8 mouse cellular contexts compared by ENCODE assay signal in the genomic region with DNA sequence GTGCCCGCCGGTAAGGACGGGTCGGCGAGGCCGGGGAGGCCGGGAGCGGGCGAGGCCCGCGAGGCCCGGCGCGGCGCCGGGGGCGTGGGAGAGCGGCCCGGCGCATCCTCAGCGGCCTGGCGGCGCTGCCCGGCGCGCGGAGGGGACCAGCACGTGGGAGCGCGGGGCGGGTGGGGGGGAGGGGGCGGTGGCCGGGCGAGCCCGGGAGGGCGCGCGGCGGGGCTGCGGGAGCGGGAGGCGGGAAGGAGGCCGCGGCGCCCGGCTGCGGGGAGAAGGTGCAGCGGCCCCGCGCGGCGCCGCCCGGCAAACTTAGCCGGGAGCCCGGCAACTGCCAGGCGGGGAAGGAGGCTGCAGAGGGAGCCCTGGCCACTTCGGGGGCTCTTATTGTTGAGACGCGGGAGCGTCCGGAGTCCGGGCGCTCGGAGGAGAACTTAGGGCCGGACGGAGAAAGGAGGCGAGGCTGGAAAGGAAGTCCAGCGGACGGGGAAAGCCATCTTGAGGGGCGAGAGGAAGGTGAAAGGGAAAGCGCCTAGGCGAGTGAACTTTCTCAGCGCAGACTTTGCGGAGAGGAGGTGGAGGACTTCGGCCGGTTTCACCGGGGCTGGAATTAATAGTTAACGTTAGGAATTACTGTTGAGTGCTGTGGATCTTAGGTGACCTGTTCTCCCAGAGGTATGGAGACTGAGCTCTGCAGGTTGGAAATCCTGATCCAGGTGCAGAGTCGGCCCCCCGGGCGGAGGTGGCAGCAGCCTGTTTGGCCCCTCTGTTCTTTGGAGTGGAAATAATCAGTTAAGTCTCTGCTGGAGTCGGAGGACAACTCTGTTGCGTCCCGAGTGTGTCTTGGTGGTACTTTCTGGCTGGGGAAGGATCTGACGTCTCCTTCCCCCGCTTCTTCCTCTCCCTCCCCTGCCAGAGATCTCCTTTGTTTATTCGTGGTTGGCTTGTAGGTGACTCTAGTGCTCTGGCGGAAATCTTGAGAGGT. TPM values are rescaled to one million over a fixed set of nuclear protein-coding genes. Genes with fewer than 3 reads are reported as not detected.
DNase-seq lines count a peak whose midpoint lies in the region; ATAC-seq and TF ChIP-seq lines count a peak whose summit lies in the region.

No protein-coding gene starts in this region.

- WGBS in cerebellum, adult 2 months, result under 1% methylated on average over 73 of the region's 89 CpGs
- under 1% methylated on average over 53 of the region's 89 CpGs for WGBS in hindbrain, embryonic 12.5 days
- 1% methylated on average over 61 of the region's 89 CpGs for WGBS in macrophage (ENCODE audit: missing documents)

- H3K79me2 ChIP-seq in macrophage (ENCODE audit: inconsistent target), result peaks cover 51% of the 10 kb centered on the region

- H3K4me2 ChIP-seq in hindbrain, embryonic 12.5 days (replicated peaks), result peak overlapping the region; percentile 87

- TF ChIP-seq CTCF in cerebellum, adult 2 months (IDR thresholded peaks at IDR 0.05; ENCODE audit: borderline replicate concordance, insufficient read depth, low read depth, low read length), result no peak

- peak; percentile 70 for ATAC-seq in hindbrain, embryonic 12.5 days (ENCODE audit: low FRiP score)

- H3K36me3 ChIP-seq in hindbrain, embryonic 12.5 days, result peaks cover 17% of the 10 kb centered on the region
- H3K36me3 ChIP-seq in macrophage (ENCODE audit: inconsistent target), result no peaks in the 10 kb centered on the region

- no peak for TF ChIP-seq POLR2A in cerebellum, adult 2 months (IDR thresholded peaks at IDR 0.05; ENCODE audit: borderline replicate concordance, insufficient read depth, low read length)

- no peaks in the 10 kb centered on the region for H3K9me3 ChIP-seq in hindbrain, embryonic 12.5 days (replicated peaks)

- peak overlapping the region; percentile 79 for H3K4me3 ChIP-seq in cerebellum, adult 2 months (replicated peaks; ENCODE audit: insufficient read depth, low read depth, low read length)
- peak overlapping the region; percentile 94 for H3K4me3 ChIP-seq in hindbrain, embryonic 12.5 days
- peak overlapping the region; percentile 97 for H3K4me3 ChIP-seq in macrophage (ENCODE audit: inconsistent target)

- H3K4me1 ChIP-seq in cerebellum, adult 2 months (ENCODE audit: control insufficient read depth, insufficient read depth, low read length), result peaks cover 5% of the 10 kb centered on the region
- H3K4me1 ChIP-seq in hindbrain, embryonic 12.5 days, result peaks cover 19% of the 10 kb centered on the region

- H3K9ac ChIP-seq in hindbrain, embryonic 12.5 days, result peak overlapping the region; percentile 97

- DNase-seq in Muller cell, postnatal 12 days (ENCODE audit: inconsistent ontology term), result peak; percentile 64
- peak; percentile 29 to 60 for DNase-seq in cerebellum, adult 2 months
- DNase-seq in frontal cortex, postnatal 10 days (ENCODE audit: low spot score in 2 of 2), result peak; percentile 10 to 31
- peak; percentile 22 for DNase-seq in left cerebral cortex, adult 11 months (ENCODE audit: low spot score)
- DNase-seq in retina, postnatal 7 days (ENCODE audit: low read depth, low spot score), result peak; percentile 29
- peak; percentile 36 for DNase-seq in urinary bladder, postnatal 14 days (ENCODE audit: low spot score)

- H3K27me3 ChIP-seq in cerebellum, adult 2 months (ENCODE audit: control insufficient read depth, insufficient read depth, low read length), result no peaks in the 10 kb centered on the region
- H3K27me3 ChIP-seq in hindbrain, embryonic 12.5 days, result no peaks in the 10 kb centered on the region

- peak overlapping the region; percentile 71; the same call in 1 of the 2 replicates for H3K27ac ChIP-seq in cerebellum, adult 2 months (ENCODE audit: insufficient read depth, low read length)
- peak overlapping the region; percentile 97 for H3K27ac ChIP-seq in hindbrain, embryonic 12.5 days
- H3K27ac ChIP-seq in macrophage, result peak overlapping the region; percentile 76

RNA-seq across cellular contexts. Expression of gene Chd1, which starts 0.8 kb away (rescaled TPM):
- 6.6 and 7.0 TPM in 2 replicates for polyA plus RNA-seq in cerebellum, adult 2 months (2012; rRNA removed)
- 41.6 and 45.4 TPM in 2 replicates for polyA plus RNA-seq in hindbrain, embryonic 12.5 days (2016; fragmentation: Nextera tagmentation; extraction: Ambion mirVana)
- total RNA-seq in macrophage (2018; cell fraction: chromatin; rRNA removed), result 100 to 1,000 TPM in 11 of 26 experiments, 10 to 100 TPM in 15; 66.8 to 194 (median 93.5) TPM
- 10 to 100 TPM; 19.5 to 43.3 (median 26.0) TPM for total RNA-seq in macrophage (2018; cell fraction: cytosol; rRNA removed)
- 100 to 1,000 TPM in 1 of 26 experiments, 10 to 100 TPM in 25; 41.1 to 147 (median 51.5) TPM for total RNA-seq in macrophage (2018; cell fraction: nucleus; rRNA removed)
- 15.8 to 24.4 TPM (median 18.6 TPM) in 3 replicates for polyA plus RNA-seq in macrophage (2018)

Comparison
In these comparisons a context has a peak if more than half of its experiments do, and no peak if none do; other contexts are left out.
1. Peak in every context shown above with its lines: DNase-seq, ATAC-seq, H3K4me3 ChIP-seq and H3K27ac ChIP-seq.